Comparison of ENCODE assay signal across 20 mouse cellular contexts in genomic region chr4:133687126-133687525, GRCm38 (mm10).
"Had no signal": no experiment of that assay in that cellular context is flagged by ENCODE, and none has a peak within 500 bp of the region (broad histone marks: within the 10 kb centered on the region; RNA-seq: fewer than 3 reads in every experiment).

No protein-coding gene starts in this region.

- H3K27me3 ChIP-seq: lung, embryonic 15.5 days; megakaryocyte, embryonic 14.5 days; midbrain, embryonic 13.5 days; neural tube, embryonic 13.5 days; neural tube, embryonic 15.5 days had no signal

- H3K4me2 ChIP-seq: lung, embryonic 15.5 days; midbrain, embryonic 11.5 days; midbrain, embryonic 13.5 days; neural tube, embryonic 13.5 days; neural tube, embryonic 15.5 days had no signal

- H3K27ac ChIP-seq: lung, embryonic 15.5 days; macrophage; midbrain, embryonic 13.5 days; neural tube, embryonic 13.5 days; neural tube, embryonic 15.5 days had no signal

- H3K4me3 ChIP-seq: lung, embryonic 15.5 days; megakaryocyte, embryonic 14.5 days; midbrain, embryonic 13.5 days; myocyte; neural tube, embryonic 13.5 days; neural tube, embryonic 15.5 days had no signal

- DNase-seq: liver, postnatal 0 days; lung, adult 2 months; lung, postnatal 14 days; lung, postnatal 36 days; retina, postnatal 1 day; right cerebral cortex, adult 18-20 months; right cerebral cortex, postnatal 25 days; right cerebral cortex, postnatal 4 days; spleen, adult 18-20 months; thymus, adult 2 months; thymus, postnatal 25 days; thymus, postnatal 4 days had no signal

- H3K9ac ChIP-seq: liver, postnatal 0 days; lung, embryonic 15.5 days; midbrain, embryonic 13.5 days; neural tube, embryonic 13.5 days; neural tube, embryonic 15.5 days had no signal

- H3K9me3 ChIP-seq: lung, embryonic 15.5 days; megakaryocyte, embryonic 14.5 days; midbrain, embryonic 13.5 days; neural tube, embryonic 13.5 days; neural tube, embryonic 15.5 days had no signal
